Mouse (Mus musculus) lung, postnatal 0 days (tissue): ENCODE data around the gene Mroh2a.

Source experiments
- CTCF ChIP-seq: IDR thresholded peaks from 2 replicates; pipeline ENCODE4 v1.5.1; 2016; ENCODE audit warnings: antibody characterized with exemption, mild to moderate bottlenecking
- EP300 ChIP-seq: IDR thresholded peaks from 2 replicates; pipeline ENCODE4 v1.6.1; 2016; ENCODE audit warnings: antibody characterized with exemption, mild to moderate bottlenecking, control low read depth

GRCm38 (mm10) chr1:88269539-88270309 lies 42.9 kb downstream of the Mroh2a start:
- TF ChIP-seq CTCF, result no peak
- no peak for TF ChIP-seq EP300
